Mouse (Mus musculus): Measurements from ENCODE around the gene Ica1. TPM values are rescaled to one million over a fixed set of nuclear protein-coding genes. Genes with fewer than 3 reads are reported as not detected.

The Ica1 gene
- total RNA-seq, 2 experiments from 2014 or later: 54.6 to 57.9 TPM

Other genes with a start within 250 kb of the Ica1 start
- gene Nxph1, start 169.9 kb upstream of the Ica1 start, total RNA-seq (2021): 10 to 100 TPM; 35.1 TPM

Data from layer of hippocampus, adult 18-20 months (tissue).